Mouse (Mus musculus): ENCODE results near the gene Atp5h.
"Not testable (repeated sequence)": the region's sequence is repeated elsewhere in the genome, so short reads cannot be mapped to it uniquely, and the experiment has no call there.

The Atp5h gene

GRCm38 (mm10) chr11:115419531-115420237, at the start of gene Atp5h, which contains the start of gene Kctd2:
TSS of gene Atp5h (minus strand) at chr11:115419962.
TSS of gene Kctd2 (plus strand) at chr11:115420128.
- DNase-seq (ENCODE audit: low read depth, low spot score) = peak; percentile 94

- no peak for DNase-seq (ENCODE audit: low read depth, low spot score)
These were observed 47.5 kb upstream of the Atp5h start for GRCm38 (mm10) chr11:115467217-115467618.

GRCm38 (mm10) chr11:115464851-115465250, 45.1 kb upstream of the Atp5h start:
- no peak for DNase-seq (ENCODE audit: low read depth, low spot score)

GRCm38 (mm10) chr11:115463397-115463796, 43.6 kb upstream of the Atp5h start:
- no peak for DNase-seq (ENCODE audit: low read depth, low spot score)

GRCm38 (mm10) chr11:115462243-115462891, 42.6 kb upstream of the Atp5h start, which contains the start of gene Slc16a5:
TSS of gene Slc16a5 (plus strand) at chr11:115462474.
- DNase-seq (ENCODE audit: low read depth, low spot score) = no peak

GRCm38 (mm10) chr11:115461846-115462242, 42.1 kb upstream of the Atp5h start:
- no peak for DNase-seq (ENCODE audit: low read depth, low spot score)

- no peak for DNase-seq (ENCODE audit: low read depth, low spot score)
These were observed 41.2 kb upstream of the Atp5h start for GRCm38 (mm10) chr11:115460976-115461375.

GRCm38 (mm10) chr11:115457405-115457804, 37.6 kb upstream of the Atp5h start:
- DNase-seq (ENCODE audit: low read depth, low spot score) = no peak

- no peak for DNase-seq (ENCODE audit: low read depth, low spot score)
These were observed 36.4 kb upstream of the Atp5h start for GRCm38 (mm10) chr11:115456182-115456581.

GRCm38 (mm10) chr11:115455619-115456018, 35.9 kb upstream of the Atp5h start:
- DNase-seq (ENCODE audit: low read depth, low spot score) = no peak

GRCm38 (mm10) chr11:115454822-115455221, 35.1 kb upstream of the Atp5h start:
- DNase-seq (ENCODE audit: low read depth, low spot score) = not testable (repeated sequence)

GRCm38 (mm10) chr11:115453306-115453705, 33.5 kb upstream of the Atp5h start:
- DNase-seq (ENCODE audit: low read depth, low spot score) = no peak

GRCm38 (mm10) chr11:115452281-115452860, 32.6 kb upstream of the Atp5h start:
- no peak for DNase-seq (ENCODE audit: low read depth, low spot score)

- no peak for DNase-seq (ENCODE audit: low read depth, low spot score)
These were observed 32.0 kb upstream of the Atp5h start for GRCm38 (mm10) chr11:115451781-115452241.

- DNase-seq (ENCODE audit: low read depth, low spot score) = no peak
These were observed 30.4 kb upstream of the Atp5h start for GRCm38 (mm10) chr11:115450176-115450575.

- DNase-seq (ENCODE audit: low read depth, low spot score) = no peak
These were observed 29.2 kb upstream of the Atp5h start for GRCm38 (mm10) chr11:115448998-115449397.

- no peak for DNase-seq (ENCODE audit: low read depth, low spot score)
These were observed 28.3 kb upstream of the Atp5h start for GRCm38 (mm10) chr11:115448075-115448474.

GRCm38 (mm10) chr11:115447321-115447885, 27.6 kb upstream of the Atp5h start:
- DNase-seq (ENCODE audit: low read depth, low spot score) = no peak

- DNase-seq (ENCODE audit: low read depth, low spot score) = no peak
These were observed 27.1 kb upstream of the Atp5h start for GRCm38 (mm10) chr11:115446906-115447305.

- no peak for DNase-seq (ENCODE audit: low read depth, low spot score)
These were observed 21.7 kb upstream of the Atp5h start for GRCm38 (mm10) chr11:115441417-115441816.

- no peak for DNase-seq (ENCODE audit: low read depth, low spot score)
These were observed 20.3 kb upstream of the Atp5h start, which contains the start of gene Trim80 for GRCm38 (mm10) chr11:115439906-115440595. TSS of gene Trim80 (plus strand) at chr11:115440545.
